Mouse (Mus musculus) kidney, postnatal 0 days (tissue): ENCODE results near the gene Efcab14. TPM values are rescaled to one million over a fixed set of nuclear protein-coding genes. Genes with fewer than 3 reads are reported as not detected.

Experiments
- ATAC-seq: fragments of 200-750 bp; cut with Nextera tagmentation; replicated peaks from 2 replicates; pipeline ENCODE4 v1.8.0; 2017; ENCODE audit warnings: low read depth, moderate number of reproducible peaks, moderate TSS enrichment, moderate library complexity; ENCODE audit not compliant: low FRiP score
- DNase-seq: peaks from one replicate; pipeline ENCODE4 v3.0.0-alpha.2; 2016; ENCODE audit warnings: low spot score
- H3K27ac ChIP-seq: fragments of 300-500 bp; sonication (generic); 2 replicates; pipeline ENCODE4 v1.5.1; 2014; ENCODE audit warnings: mild to moderate bottlenecking
- H3K27me3 ChIP-seq: fragments of 300-500 bp; sonication (generic); 2 replicates; pipeline ENCODE4 v1.6.1; 2014; ENCODE audit warnings: low read length, mixed read lengths; ENCODE audit not compliant: insufficient read depth
- H3K36me3 ChIP-seq: fragments of 300-500 bp; sonication (generic); 2 replicates; pipeline ENCODE4 v1.6.1; 2014; ENCODE audit warnings: low read length, mixed read lengths; ENCODE audit not compliant: insufficient read depth
- H3K4me1 ChIP-seq: fragments of 300-500 bp; sonication (generic); replicated peaks from 2 replicates; pipeline ENCODE4 v1.6.1; 2014; ENCODE audit warnings: antibody characterized with exemption, low read length, mixed read lengths; ENCODE audit not compliant: insufficient read depth
- H3K4me2 ChIP-seq: fragments of 300-500 bp; sonication (generic); 2 replicates; pipeline ENCODE4 v1.6.1; 2014; ENCODE audit warnings: mild to moderate bottlenecking, low read length, moderate library complexity, mixed read lengths
- H3K4me3 ChIP-seq: fragments of 300-500 bp; sonication (generic); replicated peaks from 2 replicates; pipeline ENCODE4 v1.5.1; 2014; ENCODE audit warnings: low read depth, low read length
- H3K9ac ChIP-seq: fragments of 300-500 bp; sonication (generic); 2 replicates; pipeline ENCODE4 v1.6.1; 2014; ENCODE audit warnings: low read depth, low read length
- H3K9me3 ChIP-seq: fragments of 300-500 bp; sonication (generic); replicated peaks from 2 replicates; pipeline ENCODE4 v1.6.1; 2016; ENCODE audit warnings: low read length, inconsistent platforms, mixed read lengths
- CTCF ChIP-seq: IDR thresholded peaks from 2 replicates; pipeline ENCODE4 v1.5.1; 2016; ENCODE audit warnings: antibody characterized with exemption, low read depth, mild to moderate bottlenecking, moderate library complexity
- WGBS: fragments of 180-500 bp; shearing (Covaris S2); extraction: QIAGEN DNeasy Blood & Tissue Kit; methylation state at CpG from one replicate; pipeline ENCODE4 v1.1.7; 2014; 5-methylcytosine and 5-hydroxymethylcytosine counted together
- polyA plus RNA-seq: library from polyadenylated mRNA; unstranded; fragments of >200 nt; fragmentation: Nextera tagmentation; extraction: Ambion mirVana; gene quantifications from 2 replicates; pipeline ENCODE4 v1.2.1, GENCODE M21; 2015

Efcab14 gene
- polyA plus RNA-seq, 1 experiment from 2014 or later: 28.9 TPM

GRCm38 (mm10) chr4:115767647-115768467 lies 30.3 kb downstream of the Efcab14 start:
- Histone ChIP-seq H3K9ac (no peak overlapping the region), H3K4me1 (no peaks in the 10 kb centered on the region), H3K4me3 (no peak overlapping the region), H3K27ac (no peak overlapping the region; the same call in 1 of the 2 replicates), H3K27me3 (no peaks in the 10 kb centered on the region), H3K36me3 (peaks cover 18% of the 10 kb centered on the region; the same call in 1 of the 2 replicates), H3K9me3 (no peaks in the 10 kb centered on the region), H3K4me2 (no peak overlapping the region)
- DNase-seq (peak; percentile 16), ATAC-seq (peak; percentile 46; the same call in 1 of the 2 replicates)
- WGBS: 46% methylated on average over 11 of the region's 11 CpGs
- no peak for TF ChIP-seq CTCF

- H3K4me1 ChIP-seq: no peaks in the 10 kb centered on the region
- no peaks in the 10 kb centered on the region for H3K9me3 ChIP-seq
- ATAC-seq (no peak), DNase-seq (no peak)
- H3K27me3 ChIP-seq: no peaks in the 10 kb centered on the region
- H3K36me3 ChIP-seq: peaks cover 2% of the 10 kb centered on the region; the same call in 1 of the 2 replicates
- WGBS: 83% methylated on average over 6 of the region's 6 CpGs
- no peak overlapping the region for H3K4me3 ChIP-seq
- no peak overlapping the region for H3K4me2 ChIP-seq
- no peak for TF ChIP-seq CTCF
- H3K9ac ChIP-seq: no peak overlapping the region
- H3K27ac ChIP-seq: no peak overlapping the region
Observed at GRCm38 (mm10) chr4:115775056-115775455, 37.5 kb downstream of the Efcab14 start.

- 87% methylated on average over 2 of the region's 2 CpGs for WGBS
- Histone ChIP-seq H3K4me1 (no peaks in the 10 kb centered on the region), H3K27me3 (no peaks in the 10 kb centered on the region), H3K9ac (no peak overlapping the region), H3K9me3 (no peaks in the 10 kb centered on the region), H3K4me2 (no peak overlapping the region), H3K4me3 (no peak overlapping the region), H3K36me3 (0 out of 2 replicates have a peak, but pooled peaks cover 1% of the 10 kb centered on the region), H3K27ac (no peak overlapping the region)
- no peak for ATAC-seq
- no peak for DNase-seq
- TF ChIP-seq CTCF: no peak
Observed at GRCm38 (mm10) chr4:115777627-115778026, 40.1 kb downstream of the Efcab14 start.

DNA sequence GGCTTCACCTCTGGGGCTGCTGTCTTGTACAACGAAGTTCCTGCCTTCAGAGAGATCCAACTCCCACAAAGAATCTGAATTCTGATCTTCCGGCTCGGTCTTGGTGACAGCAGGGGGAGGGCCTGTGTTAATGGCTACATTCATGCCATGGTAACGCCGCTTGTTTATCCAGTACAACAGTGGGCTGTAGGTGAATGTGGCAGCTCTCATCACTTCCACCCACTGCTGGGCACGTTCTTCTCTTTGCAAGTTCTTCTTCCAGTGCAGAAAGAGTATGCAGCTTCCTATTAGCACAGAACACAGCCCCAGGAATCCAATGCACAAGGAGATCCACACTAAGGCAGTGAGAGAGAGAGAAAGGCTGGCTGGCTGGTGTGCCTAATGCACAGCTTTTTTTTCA lies 42.7 kb downstream of the Efcab14 start:
- no peaks in the 10 kb centered on the region for H3K27me3 ChIP-seq
- no peak overlapping the region for H3K4me2 ChIP-seq
- peak; percentile 8 for DNase-seq
- WGBS: 19% methylated on average over 6 of the region's 6 CpGs
- H3K36me3 ChIP-seq: no peaks in the 10 kb centered on the region
- H3K9ac ChIP-seq: no peak overlapping the region
- no peak overlapping the region for H3K4me3 ChIP-seq
- H3K4me1 ChIP-seq: no peaks in the 10 kb centered on the region
- no peaks in the 10 kb centered on the region for H3K9me3 ChIP-seq
- no peak for ATAC-seq
- no peak overlapping the region for H3K27ac ChIP-seq
- TF ChIP-seq CTCF: no peak

DNA sequence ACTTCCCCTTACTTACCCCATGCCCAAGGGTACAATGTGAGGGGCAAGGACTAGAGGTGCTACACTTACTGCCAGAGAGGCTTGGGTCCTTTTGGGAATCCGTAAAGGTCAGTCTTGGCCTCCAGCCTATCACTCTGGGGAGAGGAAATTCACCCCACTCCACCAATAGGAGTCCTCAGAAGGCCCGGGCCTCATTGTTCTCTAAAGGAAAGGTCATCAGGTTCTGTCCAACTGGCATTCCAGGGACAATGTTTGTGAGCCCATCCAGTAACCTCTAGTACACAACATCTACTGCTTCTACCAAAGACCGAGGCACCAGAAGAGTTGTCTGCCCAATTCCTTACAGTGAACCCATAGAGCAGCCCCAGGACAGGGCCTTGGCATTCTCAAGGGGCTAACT lies 43.4 kb downstream of the Efcab14 start, which contains the start of gene Tex38:
TSS of gene Tex38 (minus strand) at position 101 of the 400 bp plus-strand sequence.
- TF ChIP-seq CTCF: no peak
- DNase-seq: no peak
- Histone ChIP-seq H3K27me3 (no peaks in the 10 kb centered on the region), H3K9ac (no peak within 1 kb of the TSS), H3K36me3 (no peaks in the 10 kb centered on the region), H3K4me1 (peaks cover 4% of the 10 kb centered on the region; the same call in 1 of the 2 replicates), H3K27ac (no peak within 1 kb of the TSS), H3K4me3 (no peak within 1 kb of the TSS), H3K4me2 (no peak within 1 kb of the TSS), H3K9me3 (no peaks in the 10 kb centered on the region)
- no peak for ATAC-seq
- WGBS: 88% methylated on average over 3 of the region's 3 CpGs

- ATAC-seq: no peak
- H3K27ac ChIP-seq: no peak overlapping the region
- H3K4me1 ChIP-seq: peaks cover 5% of the 10 kb centered on the region; the same call in 1 of the 2 replicates
- H3K9ac ChIP-seq: no peak overlapping the region
- no peaks in the 10 kb centered on the region for H3K9me3 ChIP-seq
- no peak for TF ChIP-seq CTCF
- no peaks in the 10 kb centered on the region for H3K27me3 ChIP-seq
- H3K4me3 ChIP-seq: no peak overlapping the region
- no peak for DNase-seq
- H3K36me3 ChIP-seq: no peaks in the 10 kb centered on the region
- no peak overlapping the region for H3K4me2 ChIP-seq
- 87% methylated on average over 5 of the region's 5 CpGs for whole genome bisulfite sequencing
Observed at GRCm38 (mm10) chr4:115782026-115782805, 44.7 kb downstream of the Efcab14 start.
